ENCODE assay signal across 9 mouse cellular contexts in the genomic region with DNA sequence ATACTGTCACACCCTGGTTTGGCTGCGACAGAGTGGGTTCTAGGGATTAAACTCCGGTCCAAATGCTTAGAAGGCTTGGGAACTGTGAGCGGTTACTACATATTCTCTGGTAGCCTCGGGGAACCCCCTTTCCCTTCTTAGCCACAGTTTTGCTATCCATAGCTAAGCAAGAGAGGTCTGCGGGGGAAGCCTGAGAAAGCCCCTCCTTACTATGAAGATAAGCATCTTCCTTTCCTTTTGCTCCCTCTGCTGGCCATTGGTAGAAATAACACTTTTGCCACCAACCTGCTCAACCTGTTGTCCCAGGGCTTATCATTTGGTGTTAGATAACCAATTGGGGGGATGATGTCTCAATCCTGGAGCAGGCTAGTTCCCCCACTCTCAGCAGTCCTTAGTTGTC.
A peak's percentile ranks its signal among the peaks of the same experiment; 100 is the strongest.
DNase-seq lines count a peak whose midpoint lies in the region; ATAC-seq and TF ChIP-seq lines count a peak whose summit lies in the region.
"Had no signal": no experiment of that assay in that cellular context is flagged by ENCODE, and none has a peak within 500 bp of the region (broad histone marks: within the 10 kb centered on the region; RNA-seq: fewer than 3 reads in every experiment).

No protein-coding gene starts in this region.

- no peaks in the 10 kb centered on the region for H3K9me3 ChIP-seq in liver, postnatal 0 days (ENCODE audit: low read length)
- H3K9me3 ChIP-seq: neural tube, embryonic 12.5 days had no signal

- H3K27ac ChIP-seq in left cerebral cortex, adult 2 months: no peak overlapping the region
- H3K27ac ChIP-seq in liver, postnatal 0 days (ENCODE audit: low read depth): no peak overlapping the region
- H3K27ac ChIP-seq: neural tube, embryonic 12.5 days had no signal

- ATAC-seq in erythroid progenitor cell, adult 5-6 weeks (replicated peaks; ENCODE audit: low FRiP score, poor library complexity, severe bottlenecking): peak; percentile 70
- ATAC-seq in liver, postnatal 0 days: no peak

- H3K36me3 ChIP-seq in liver, postnatal 0 days (replicated peaks; ENCODE audit: insufficient read depth, low read length): no peaks in the 10 kb centered on the region
- H3K36me3 ChIP-seq: neural tube, embryonic 12.5 days had no signal

- H3K27me3 ChIP-seq in liver, postnatal 0 days (ENCODE audit: insufficient read depth, low read length): no peaks in the 10 kb centered on the region
- H3K27me3 ChIP-seq: neural tube, embryonic 12.5 days had no signal

- H3K9ac ChIP-seq in liver, postnatal 0 days (replicated peaks): no peak overlapping the region
- H3K9ac ChIP-seq: neural tube, embryonic 12.5 days had no signal

- TF ChIP-seq EP300 in liver, postnatal 0 days (IDR thresholded peaks at IDR 0.05; ENCODE audit: low read depth): no peak

- H3K4me3 ChIP-seq in left cerebral cortex, adult 2 months: no peak overlapping the region
- no peak overlapping the region for H3K4me3 ChIP-seq in liver, postnatal 0 days (ENCODE audit: low read depth, low read length)
- H3K4me3 ChIP-seq: neural tube, embryonic 12.5 days had no signal

- peak; percentile 39 for DNase-seq in adrenal gland, postnatal 10 days
- DNase-seq in adrenal gland, postnatal 4 days (ENCODE audit: low spot score in 2 of 2): no peak
- peak; percentile 47 to 54 for DNase-seq in left cerebral cortex, adult 2 months (ENCODE audit: extremely low spot score in 1 of 2, low spot score in 2 of 2)
- no peak for DNase-seq in left cerebral cortex, adult 11 months (ENCODE audit: low spot score)
- peak; percentile 40 for DNase-seq in c-Kit-negative CD71-positive TER-119-positive erythroid progenitor cells, embryonic 14.5 days (ENCODE audit: low read depth, low spot score)
- peak; percentile 24 for DNase-seq in liver, postnatal 0 days
- DNase-seq in spleen, postnatal 10 days (ENCODE audit: low spot score in 2 of 2): peak; percentile 15 to 56

- intact Hi-C loops in left cerebral cortex, adult 2 months (cut with DNase I): no loop called here

- H3K4me2 ChIP-seq in liver, postnatal 0 days (ENCODE audit: low read depth, low read length): no peak overlapping the region
- H3K4me2 ChIP-seq: neural tube, embryonic 12.5 days had no signal

- WGBS in liver, postnatal 0 days (ENCODE audit: insufficient replicate concordance): 64% methylated on average over 5 of the region's 5 CpGs

- peak; percentile 76 for TF ChIP-seq CTCF in left cerebral cortex, adult 2 months (IDR thresholded peaks at IDR 0.05)
- TF ChIP-seq CTCF in liver, postnatal 0 days (IDR thresholded peaks at IDR 0.05; ENCODE audit: low read depth): peak; percentile 78

- H3K4me1 ChIP-seq in liver, postnatal 0 days (ENCODE audit: insufficient read depth): no peaks in the 10 kb centered on the region
- H3K4me1 ChIP-seq: neural tube, embryonic 12.5 days had no signal

Comparison
In these comparisons a context has a peak if more than half of its experiments do, and no peak if none do; other contexts are left out.
1. DNase-seq: peak in adrenal gland, postnatal 10 days (single experiment), left cerebral cortex, adult 2 months (2 of 2), c-Kit-negative CD71-positive TER-119-positive erythroid progenitor cells, embryonic 14.5 days (single experiment), liver, postnatal 0 days (single experiment) and spleen, postnatal 10 days (2 of 2); none in adrenal gland, postnatal 4 days (0 of 2) and left cerebral cortex, adult 11 months (single experiment).